Mouse (Mus musculus) lung, adult 2 months (tissue): ENCODE results near the gene Prpf4b. TPM values are rescaled to one million over a fixed set of nuclear protein-coding genes. Genes with fewer than 3 reads are reported as not detected.
"Not testable (repeated sequence)": the region's sequence is repeated elsewhere in the genome, so short reads cannot be mapped to it uniquely, and the experiment has no call there.

Experiments
- DNase-seq: peaks from one replicate; pipeline ENCODE4 v3.0.0; 2022
- H3K4me1 ChIP-seq: fragments of 200-500 bp; 2 replicates; pipeline ENCODE4 v1.6.1; 2011; ENCODE audit warnings: low read length; ENCODE audit not compliant: control insufficient read depth, insufficient read depth
- H3K4me3 ChIP-seq: fragments of 200-500 bp; replicated peaks from 2 replicates; pipeline ENCODE3; 2011; ENCODE audit warnings: low read depth, mild to moderate bottlenecking, control low read depth, low read length; ENCODE audit errors: extremely low read depth
- CTCF ChIP-seq: fragments of 200-500 bp; IDR thresholded peaks from 2 replicates; pipeline ENCODE4 v1.5.1; 2011; ENCODE audit warnings: mild to moderate bottlenecking, low read length, control low read depth; ENCODE audit not compliant: insufficient read depth
- POLR2A ChIP-seq: fragments of 200-500 bp; IDR thresholded peaks from 2 replicates; pipeline ENCODE4 v1.6.1; 2011; ENCODE audit warnings: low read depth, mild to moderate bottlenecking, control low read depth, low read length, borderline replicate concordance; ENCODE audit errors: extremely low read depth
- WGBS: fragments of 180-500 bp; shearing (Covaris S2); methylation state at CpG from one replicate; pipeline ENCODE4 v1.1.7; 2018; 5-methylcytosine and 5-hydroxymethylcytosine counted together
- polyA plus RNA-seq: library from polyadenylated mRNA; depleted of rRNA; stranded (reverse); fragments of >200 nt; gene quantifications from 2 replicates; pipeline ENCODE4 v1.2.3, GENCODE M21; 2012; rRNA removed

Gene Prpf4b
- polyA plus RNA-seq = 10.3 and 19.7 TPM in 2 replicates

DNA sequence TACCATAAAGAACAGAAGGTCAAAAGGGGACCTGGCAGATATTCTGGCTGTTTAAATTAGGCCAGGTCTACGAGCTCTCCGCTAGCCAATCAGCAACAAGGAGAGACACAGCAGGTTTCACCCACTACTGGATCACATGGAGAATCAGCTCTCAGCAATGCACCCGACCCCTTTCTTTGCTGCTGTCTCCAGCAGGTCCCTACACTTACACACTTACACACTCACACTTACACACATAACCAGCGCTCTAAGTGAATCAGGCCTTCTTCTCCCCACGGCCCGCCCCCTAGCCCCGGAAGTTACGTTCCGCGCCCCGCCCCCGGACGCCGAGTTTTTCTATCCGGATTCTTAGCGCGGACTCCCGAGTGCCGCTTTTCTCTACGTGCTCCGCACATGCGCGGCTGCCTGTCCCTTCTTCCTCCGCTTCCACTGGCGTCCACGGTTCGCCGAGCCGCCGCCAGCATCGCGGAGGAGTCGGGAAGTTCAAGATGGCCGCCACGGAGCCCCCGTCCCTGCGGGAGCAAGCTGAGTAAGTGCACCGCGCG is at the start of gene Prpf4b:
Gene Prpf4b (plus strand): TSS at position 137 of the 545 bp plus-strand sequence.
- peak within 1 kb of the TSS; percentile 75 for H3K4me3 ChIP-seq
- DNase-seq = peak; percentile 91
- TF ChIP-seq POLR2A (peak; percentile 73; the same call in 1 of the 2 replicates), CTCF (no peak)
- peaks cover 2% of the 10 kb centered on the region; the same call in 1 of the 2 replicates for H3K4me1 ChIP-seq
- 1% methylated on average over 40 of the region's 40 CpGs for WGBS

DNA sequence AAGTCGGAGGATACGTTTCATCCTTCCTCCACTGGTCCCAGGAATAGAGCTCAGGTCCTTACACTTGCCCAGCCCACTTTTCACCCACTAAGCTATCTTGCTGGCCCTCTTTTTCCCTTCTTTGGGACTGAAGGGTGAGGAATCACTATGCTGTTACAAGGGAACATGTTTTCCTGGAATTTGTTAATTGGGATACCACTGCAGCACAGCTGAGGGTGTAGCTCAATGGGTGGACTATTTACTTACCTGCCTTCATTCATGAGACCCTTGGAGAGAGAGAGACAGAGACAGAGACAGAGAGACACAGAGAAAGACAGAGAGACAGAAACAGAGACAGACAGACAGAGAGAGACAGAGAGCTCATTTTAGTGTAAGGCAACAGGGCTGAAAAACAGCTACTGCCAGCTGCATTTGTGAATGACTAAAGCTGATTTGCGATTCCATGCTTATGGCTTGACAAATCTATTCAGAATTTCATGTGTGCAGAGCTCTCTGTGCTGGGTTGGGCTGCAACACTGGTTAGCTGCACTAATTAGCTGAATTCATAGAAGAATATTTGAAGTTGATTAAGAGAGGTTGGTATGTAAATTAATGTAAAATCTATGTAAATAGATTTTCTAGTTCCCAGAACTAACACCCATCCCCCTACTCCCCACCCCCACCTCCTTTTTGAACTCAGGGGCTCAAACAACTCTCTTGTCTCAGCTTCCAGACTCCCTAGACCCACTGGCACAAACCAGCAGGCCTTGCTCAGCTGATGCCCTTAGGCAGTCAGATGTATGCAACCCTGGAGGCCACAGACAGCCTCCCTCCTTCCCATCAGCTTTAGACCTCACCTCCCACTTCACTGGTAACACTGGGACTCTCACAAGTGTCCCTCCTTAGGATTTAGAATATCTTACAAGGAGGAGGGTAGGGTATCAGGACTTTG is 48.1 kb upstream of the Prpf4b start:
- DNase-seq = no peak
- Histone ChIP-seq H3K4me1 (no peaks in the 10 kb centered on the region), H3K4me3 (no peak overlapping the region)
- WGBS = 84% methylated on average over 3 of the region's 3 CpGs
- no peak for TF ChIP-seq POLR2A
- no peak for TF ChIP-seq CTCF

DNA sequence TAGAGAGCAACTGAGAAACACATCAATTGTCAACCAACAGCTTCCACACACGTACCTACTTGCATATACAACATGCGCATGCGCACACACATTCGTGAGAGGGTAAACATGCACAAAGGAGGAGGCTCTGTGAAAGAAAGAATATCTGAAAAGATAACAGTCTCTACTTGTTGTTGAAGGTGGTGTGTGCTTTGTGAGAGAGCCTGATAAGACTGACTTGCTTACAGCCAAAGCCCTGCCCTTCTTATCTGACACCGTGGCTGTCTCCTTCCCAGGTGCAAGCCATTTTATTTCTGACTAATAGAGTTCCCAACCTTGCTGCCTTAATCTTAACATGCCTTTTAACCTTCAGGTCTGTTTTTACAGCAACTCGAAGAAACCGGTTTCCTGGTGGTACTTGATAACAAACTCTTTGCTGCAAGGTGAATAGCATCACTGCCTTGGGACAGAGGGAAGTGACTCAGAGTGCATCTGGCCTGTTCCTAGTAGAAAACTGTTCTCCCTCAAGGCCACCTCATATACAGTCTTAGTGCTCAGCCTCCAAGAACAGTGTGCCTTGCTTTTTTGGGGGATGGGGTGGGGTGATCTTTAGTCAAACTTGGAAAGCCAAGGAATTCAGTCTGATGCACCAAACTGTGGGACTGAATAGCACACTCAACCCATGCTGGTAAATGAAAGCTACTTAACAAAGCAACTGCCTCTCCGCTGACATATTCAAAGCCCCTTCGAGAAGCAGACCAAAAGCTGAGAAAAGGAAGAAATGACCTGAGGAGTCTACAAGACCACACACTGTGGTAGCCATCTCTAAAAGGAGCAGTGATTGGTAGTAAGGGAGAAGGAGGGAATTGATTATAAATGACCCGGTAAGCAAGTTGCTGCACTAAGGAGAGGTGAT is 46.9 kb upstream of the Prpf4b start:
- Histone ChIP-seq H3K4me3 (no peak overlapping the region), H3K4me1 (no peaks in the 10 kb centered on the region)
- DNase-seq = no peak
- TF ChIP-seq CTCF = no peak
- TF ChIP-seq POLR2A = no peak
- WGBS = 57% methylated on average over 10 of the region's 10 CpGs

DNA sequence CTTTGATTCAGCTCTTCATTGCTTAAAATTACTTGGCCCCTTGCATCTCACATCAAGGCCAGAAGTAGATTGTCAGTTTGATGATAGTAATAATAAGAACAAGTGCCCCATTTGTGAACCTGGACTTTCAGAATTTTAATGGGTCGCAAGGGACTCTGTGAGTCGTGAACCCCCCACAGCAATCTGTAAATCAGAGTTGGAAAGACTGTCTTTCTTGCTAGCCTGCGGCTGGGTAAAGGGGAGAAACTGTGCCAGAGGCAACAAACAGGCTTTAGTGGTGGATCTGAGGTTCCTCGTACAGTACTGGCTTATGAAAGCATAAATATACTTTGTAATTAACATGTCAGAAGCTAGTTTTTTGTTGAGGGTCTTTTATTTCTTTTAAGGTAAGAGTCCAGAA is 32.3 kb upstream of the Prpf4b start:
- Histone ChIP-seq H3K4me3 (no peak overlapping the region), H3K4me1 (no peaks in the 10 kb centered on the region)
- WGBS = 90% methylated on average over 4 of the region's 4 CpGs
- TF ChIP-seq CTCF (no peak), POLR2A (no peak)
- no peak for DNase-seq

DNA sequence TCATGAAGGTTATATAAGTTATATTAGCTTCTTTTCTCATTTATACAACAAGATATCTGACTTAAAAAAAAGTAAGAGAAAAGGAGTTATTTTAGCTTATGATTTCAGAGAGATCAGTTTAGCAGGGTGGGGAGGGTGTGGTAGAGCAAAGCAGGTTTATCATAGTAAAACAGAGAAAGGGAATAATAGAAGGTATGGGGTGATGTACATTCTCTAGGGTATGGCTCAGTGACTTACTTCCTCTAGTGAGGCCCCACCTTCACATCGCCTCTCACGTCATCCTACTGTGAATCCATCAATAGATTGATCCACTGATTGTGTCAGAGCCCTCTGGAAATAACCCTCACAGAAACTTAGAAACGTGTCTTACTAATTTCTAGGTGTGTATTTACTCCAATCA is 24.3 kb upstream of the Prpf4b start:
- no peak overlapping the region for H3K4me3 ChIP-seq
- no peaks in the 10 kb centered on the region for H3K4me1 ChIP-seq
- DNase-seq = no peak
- TF ChIP-seq CTCF = no peak
- no peak for TF ChIP-seq POLR2A
- WGBS = 86% methylated on average over 3 of the region's 3 CpGs

DNA sequence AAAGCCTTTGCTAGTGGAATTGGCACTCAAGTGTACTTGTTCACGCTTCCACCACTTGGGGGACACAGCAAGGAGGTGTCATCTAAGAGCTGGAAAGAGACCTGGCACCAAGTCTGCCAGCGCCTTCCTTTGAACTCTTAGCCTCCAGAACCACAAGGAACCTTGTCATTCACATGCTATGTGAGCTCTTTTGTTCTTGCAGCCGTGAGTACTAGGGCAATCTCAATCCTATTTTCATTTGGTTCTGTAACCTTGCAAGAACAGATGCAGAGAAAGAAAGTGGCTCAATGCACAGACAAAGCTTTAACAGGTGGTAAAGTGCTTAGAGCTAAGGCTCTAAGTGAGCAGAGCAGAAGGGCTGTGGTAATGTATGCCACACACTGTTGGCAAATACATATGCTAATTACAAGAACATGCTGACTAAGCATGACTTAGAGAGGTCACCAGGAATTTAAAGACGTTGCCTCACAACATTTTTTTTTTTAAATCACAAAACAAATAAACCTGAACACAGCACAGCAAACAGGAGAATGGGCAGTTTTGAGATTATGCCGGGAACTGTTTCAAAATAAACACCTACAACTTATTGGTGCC is 23.8 kb upstream of the Prpf4b start:
- no peak for TF ChIP-seq POLR2A
- no peak for TF ChIP-seq CTCF
- WGBS = 69% methylated on average over 5 of the region's 5 CpGs

DNA sequence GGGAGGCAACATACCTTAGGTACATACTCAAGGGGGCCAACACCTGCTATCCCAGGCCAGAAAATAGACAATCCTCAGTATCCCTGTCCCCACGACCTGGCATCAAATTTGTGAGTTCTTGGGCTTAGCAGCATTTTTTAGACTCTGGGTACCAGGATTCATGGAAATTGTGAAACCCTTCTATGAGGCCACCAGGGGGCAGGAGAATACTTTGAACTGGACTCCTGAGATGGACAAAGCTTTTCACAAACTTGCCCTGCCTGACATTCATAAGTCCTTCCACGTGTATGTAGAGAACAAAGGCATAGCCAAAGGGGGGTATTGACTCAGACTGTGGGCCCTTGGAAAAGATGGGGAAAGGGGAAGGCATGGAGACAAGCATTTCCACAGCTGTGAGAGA is 17.6 kb upstream of the Prpf4b start:
- no peaks in the 10 kb centered on the region for H3K4me1 ChIP-seq
- TF ChIP-seq POLR2A = no peak
- peak; percentile 21; the same call in 1 of the 2 replicates for TF ChIP-seq CTCF
- no peak for DNase-seq
- H3K4me3 ChIP-seq = no peak overlapping the region
- WGBS = 25% methylated on average over 2 of the region's 2 CpGs

More for the DNA sequence above, 23.8 kb upstream of the Prpf4b start:
- no peak for DNase-seq
- Histone ChIP-seq H3K4me3 (no peak overlapping the region), H3K4me1 (no peaks in the 10 kb centered on the region)

DNA sequence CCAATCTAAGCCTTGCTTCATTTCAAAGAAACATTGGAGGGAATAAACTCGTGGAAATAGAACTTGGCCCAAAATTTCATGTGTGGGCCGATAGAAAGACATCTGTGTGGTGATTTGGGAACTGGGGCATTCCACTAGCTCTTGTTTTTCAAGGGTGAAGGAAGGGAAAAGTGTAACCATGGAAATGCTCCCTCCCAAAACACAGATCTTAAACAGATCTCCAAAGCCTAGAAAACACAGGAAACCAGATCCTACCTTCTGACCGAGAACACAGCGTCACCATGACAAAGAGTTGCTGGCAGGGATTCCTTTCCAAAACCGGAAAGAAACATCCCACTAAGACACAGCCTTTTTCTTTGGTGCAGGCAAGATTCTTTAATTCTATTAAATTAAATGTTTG is 15.7 kb upstream of the Prpf4b start:
- H3K4me3 ChIP-seq = no peak overlapping the region
- 58% methylated on average over 5 of the region's 5 CpGs for WGBS
- no peaks in the 10 kb centered on the region for H3K4me1 ChIP-seq
- TF ChIP-seq POLR2A = no peak
- no peak for TF ChIP-seq CTCF
- DNase-seq = no peak

DNA sequence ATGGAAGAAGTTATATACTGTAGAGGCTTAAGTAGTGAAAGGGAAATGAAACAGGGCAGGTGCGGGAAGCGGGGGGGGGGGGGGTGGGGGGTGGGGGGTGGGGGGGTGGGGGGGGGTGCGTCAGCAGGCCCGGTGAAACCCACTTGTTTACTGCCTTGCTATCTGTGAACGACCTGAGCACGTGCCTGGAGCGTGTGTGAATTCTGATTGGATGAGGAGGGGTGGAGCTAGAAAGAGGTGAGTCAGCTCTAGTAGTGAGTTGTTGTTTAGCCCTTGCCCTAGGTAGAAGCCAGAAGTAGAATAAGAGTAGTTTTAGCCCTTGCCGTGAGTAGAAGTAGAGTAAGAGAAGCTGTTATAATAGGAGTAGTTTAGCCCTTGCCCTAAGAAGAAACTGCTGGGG is 13.9 kb upstream of the Prpf4b start:
- H3K4me1 ChIP-seq, DNase-seq: not testable (repeated sequence)
- 38% methylated on average over 8 of the region's 8 CpGs for WGBS

More for the DNA sequence above, 13.9 kb upstream of the Prpf4b start:
- not testable (repeated sequence) for H3K4me3 ChIP-seq
